Mouse (Mus musculus): ENCODE measurements around the gene Gm49322.

- TF ChIP-seq POLR2A (IDR thresholded peaks at IDR 0.05; ENCODE audit: low read depth, low read length) (no peak; the same call in none of the 2 replicates), CTCF (IDR thresholded peaks at IDR 0.05; ENCODE audit: extremely low read depth, insufficient read length, insufficient replicate concordance, low read depth, low read length) (peak; percentile 85)
Observed at GRCm38 (mm10) chr10:80561116-80561944, 44.5 kb upstream of the Gm49322 start, which contains the start of gene Rexo1.

Measured in small intestine, adult 2 months (tissue).